ENCODE assay signal across 1 mouse cellular context in the genomic region with DNA sequence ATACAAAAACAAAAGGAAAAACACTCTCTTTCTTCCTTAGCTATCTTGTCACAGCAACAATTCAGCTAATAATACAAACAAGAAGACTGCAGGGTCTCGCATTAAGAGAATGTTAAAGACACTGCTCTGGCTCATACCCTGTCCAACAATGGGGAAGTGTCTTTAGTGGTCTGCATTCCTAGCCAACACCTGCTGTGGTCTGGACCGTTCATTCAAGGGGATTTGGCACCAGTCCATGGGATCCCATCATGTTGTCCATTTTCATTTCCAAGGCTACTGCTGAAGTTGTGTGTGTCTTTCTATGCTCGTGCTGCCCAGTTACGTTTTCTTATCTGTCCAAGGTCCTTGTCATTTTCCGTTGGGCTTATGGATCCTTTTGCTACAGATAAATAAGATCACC.
TF ChIP-seq lines count a peak whose summit lies in the region.

No protein-coding gene starts in this region.

TF ChIP-seq in myocyte, 11 proteins besides CTCF, POLR2A, EP300 and RAD21:
- TF ChIP-seq SRF (IDR thresholded peaks at IDR 0.05; ENCODE audit: control insufficient read depth, insufficient read length, low read depth) (no peak), MYOD1 (IDR thresholded peaks at IDR 0.05; ENCODE audit: control insufficient read depth in 1 of 3, insufficient read length in 2 of 3, low read depth in 2 of 3) (peak in 2 of 3 experiments; percentile 52 to 69), REST (IDR thresholded peaks at IDR 0.05; ENCODE audit: insufficient read depth, insufficient read length) (no peak), MYOG (IDR thresholded peaks at IDR 0.05; ENCODE audit: control insufficient read depth in 1 of 3, insufficient read depth in 1 of 3, insufficient read length in 2 of 3, low read depth in 2 of 3) (peak in 1 of 3 experiments; percentile 22)
